Mouse (Mus musculus): ENCODE measurements around the gene Ak8.

The Ak8 gene

DNA sequence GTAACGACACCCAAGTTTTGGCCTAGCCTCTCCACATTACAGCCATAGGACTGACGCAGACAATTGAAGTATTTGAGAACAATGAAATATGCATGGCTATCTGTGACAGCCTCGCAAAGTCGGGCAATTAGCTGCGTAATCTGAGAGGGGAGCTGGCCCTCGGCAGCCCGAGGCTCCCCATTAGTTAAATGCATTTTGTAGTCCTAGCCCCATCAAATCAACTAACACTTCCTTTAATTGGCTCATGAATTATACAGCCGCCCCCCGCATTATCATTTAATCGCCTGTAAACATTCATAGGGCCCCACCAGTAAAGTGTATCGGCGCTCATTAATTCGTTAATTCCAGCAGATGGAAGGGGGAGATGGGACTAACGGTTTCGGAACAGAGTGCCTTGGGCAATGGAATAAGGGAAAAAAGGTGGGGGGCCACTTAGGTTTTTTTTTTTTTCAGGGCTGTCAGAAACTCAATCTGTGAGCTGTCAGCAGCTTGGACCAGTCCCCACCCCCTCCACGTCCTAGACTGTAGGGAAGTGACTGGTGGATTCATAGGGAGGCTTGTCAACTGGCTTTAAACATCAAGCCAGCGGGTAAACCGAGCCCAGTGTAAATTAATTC, 97.6 kb downstream of the Ak8 start:
- no peak for DNase-seq

DNA sequence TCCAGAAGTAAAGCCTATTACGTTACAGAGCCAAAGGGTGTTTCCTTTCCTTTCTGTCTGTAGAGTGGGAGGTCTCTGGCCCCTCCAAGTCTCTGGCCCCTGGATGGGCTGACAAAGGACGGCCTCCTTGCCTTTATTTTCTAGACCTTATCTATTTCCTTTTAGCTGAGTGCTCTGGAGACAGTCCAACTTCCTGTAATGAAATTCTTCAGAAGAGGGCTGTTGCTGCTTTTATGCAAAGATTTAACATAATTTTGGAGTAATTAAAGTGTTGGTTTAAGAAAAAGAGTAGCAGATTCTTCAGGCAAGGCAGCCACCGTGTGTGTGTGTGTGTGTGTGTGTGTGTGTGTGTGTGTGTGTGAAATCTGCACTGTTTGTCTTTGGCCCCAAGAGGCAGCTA, 98.4 kb downstream of the Ak8 start:
- DNase-seq = no peak

DNA sequence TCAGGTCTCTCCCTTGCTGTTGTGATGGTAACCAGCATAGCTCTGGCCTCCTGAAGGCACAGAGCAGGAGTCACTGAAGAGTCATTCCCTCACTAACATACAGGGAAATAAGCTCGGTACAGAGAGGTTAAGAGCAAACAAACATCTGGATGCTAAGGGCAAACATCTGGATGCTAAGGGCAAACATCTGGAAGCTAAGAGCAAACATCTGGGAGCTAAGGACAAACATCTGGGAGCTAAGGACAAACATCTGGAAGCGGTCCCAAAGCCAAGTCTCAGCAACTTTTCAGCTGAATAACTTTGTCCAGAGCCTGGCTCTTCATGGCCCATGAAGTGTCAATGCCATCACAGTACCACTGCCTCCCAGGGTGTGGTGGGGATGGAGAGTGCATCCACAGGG, 99.6 kb downstream of the Ak8 start:
- no peak for DNase-seq

DNA sequence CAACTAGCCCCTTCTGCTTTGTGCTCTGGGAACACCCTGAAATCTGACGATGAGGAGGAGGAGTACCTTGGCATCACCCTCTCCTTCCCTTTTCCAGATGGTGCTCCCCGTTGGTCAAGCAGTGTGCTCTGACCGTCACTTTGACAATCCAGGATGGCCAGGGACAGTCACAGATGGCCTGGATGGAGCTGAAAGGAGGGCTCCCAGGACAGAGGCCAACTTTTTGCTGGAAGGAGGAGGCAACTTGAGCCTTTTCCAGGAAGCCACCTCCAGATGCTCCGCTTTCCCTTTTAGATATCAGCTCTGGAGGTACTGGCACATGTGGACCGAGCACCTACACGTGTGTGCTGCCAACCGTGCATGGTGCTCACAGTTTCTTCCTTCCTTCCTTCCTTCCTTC, 103.4 kb downstream of the Ak8 start:
- DNase-seq = peak in 1 of 2 experiments; percentile 33

DNA sequence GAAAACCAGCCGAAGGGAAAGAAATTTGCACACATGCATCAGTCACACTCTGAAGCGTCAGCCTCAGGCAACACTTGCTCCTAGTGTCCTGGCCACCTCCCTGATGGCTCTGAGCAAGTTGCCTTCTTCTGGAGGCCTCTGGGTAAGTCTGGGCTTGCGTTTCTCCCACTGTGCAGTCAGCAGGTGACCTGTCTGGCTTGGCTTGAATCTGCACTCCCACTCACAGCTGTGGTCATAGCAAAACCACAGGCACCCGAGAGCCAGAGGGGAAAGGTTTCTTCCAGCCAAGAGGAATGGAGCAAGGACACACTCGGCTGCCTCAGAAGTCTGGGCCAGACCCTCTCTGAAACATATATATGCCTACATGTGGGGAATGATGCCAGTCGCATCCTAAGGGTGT, 108.9 kb downstream of the Ak8 start:
- DNase-seq = no peak

DNA sequence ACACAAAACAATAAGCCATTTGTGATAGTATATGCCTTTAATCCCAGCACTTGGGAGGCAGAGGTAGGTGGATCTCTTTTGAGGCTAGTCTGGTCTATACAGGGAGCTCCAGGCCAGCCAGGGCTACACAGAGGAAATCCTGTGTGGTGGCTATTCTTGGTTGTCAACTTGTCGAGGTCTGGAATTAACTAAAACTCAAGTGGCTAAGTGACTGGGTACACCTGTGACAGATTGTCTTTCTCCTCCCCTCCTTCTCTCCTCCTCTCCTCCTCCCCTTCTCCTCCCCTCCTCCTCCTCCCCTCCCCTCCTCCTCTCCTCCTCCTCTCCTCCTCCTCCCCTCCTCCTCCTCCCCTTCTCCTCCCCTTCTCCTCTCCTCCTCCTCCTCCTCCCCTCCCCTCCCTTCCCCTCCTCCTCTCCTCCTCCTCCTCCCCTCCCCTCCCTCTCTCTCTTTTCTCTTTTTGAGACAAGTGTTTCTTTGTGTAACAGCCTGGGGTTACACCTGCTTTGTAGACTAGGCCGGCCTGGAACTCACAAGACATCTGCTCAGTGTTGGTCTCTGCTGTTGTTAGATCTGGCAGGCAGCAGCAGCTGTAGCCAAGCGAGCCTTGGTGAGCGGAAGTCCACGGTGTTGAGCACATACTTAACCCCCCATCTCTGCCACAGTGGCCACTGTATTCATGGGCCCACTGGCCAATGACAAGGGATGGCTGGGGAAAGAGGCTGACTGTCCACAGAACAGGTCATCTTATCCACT, 110.5 kb downstream of the Ak8 start:
- no peak for DNase-seq

DNA sequence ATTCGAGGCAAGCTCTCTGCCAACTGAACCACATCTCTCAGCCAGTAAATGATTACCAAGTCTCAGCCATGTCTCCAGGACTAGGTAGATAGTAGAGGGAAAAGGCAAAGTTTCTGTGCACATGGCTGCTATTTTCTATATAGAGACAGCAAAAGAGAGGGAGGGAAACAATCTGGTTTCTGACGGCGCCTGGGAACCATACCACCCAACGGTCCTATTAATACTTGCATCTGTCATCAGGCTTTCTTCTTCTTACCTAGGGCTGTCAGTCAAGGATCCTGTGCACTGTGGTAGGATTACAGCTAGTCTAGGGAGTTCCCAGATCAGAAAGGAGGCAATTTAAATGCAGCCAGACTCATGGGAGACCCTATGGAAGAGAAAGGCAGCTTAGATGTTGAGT, 118.9 kb downstream of the Ak8 start:
- DNase-seq = no peak

DNA sequence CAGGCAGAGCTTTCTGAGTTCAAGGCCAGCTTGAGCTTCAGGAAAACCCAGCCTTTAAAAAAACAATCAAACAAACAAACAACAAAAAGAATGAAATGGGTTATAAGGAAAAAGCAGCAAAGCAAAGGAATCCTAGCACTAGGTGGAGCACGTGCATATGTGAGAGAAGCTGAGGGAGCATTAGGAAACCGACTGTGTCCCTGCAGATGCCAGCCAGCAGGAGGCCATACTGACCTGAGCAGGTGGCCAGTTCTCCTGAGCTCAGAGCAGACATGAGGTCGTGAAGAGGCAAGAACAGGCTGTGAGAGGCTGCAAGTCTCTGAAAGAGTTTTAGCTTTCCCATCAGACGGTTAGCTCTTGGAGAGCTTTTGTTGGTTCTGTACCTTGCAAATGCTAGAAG, 129.3 kb downstream of the Ak8 start:
- DNase-seq = peak; percentile 14 to 33

DNA sequence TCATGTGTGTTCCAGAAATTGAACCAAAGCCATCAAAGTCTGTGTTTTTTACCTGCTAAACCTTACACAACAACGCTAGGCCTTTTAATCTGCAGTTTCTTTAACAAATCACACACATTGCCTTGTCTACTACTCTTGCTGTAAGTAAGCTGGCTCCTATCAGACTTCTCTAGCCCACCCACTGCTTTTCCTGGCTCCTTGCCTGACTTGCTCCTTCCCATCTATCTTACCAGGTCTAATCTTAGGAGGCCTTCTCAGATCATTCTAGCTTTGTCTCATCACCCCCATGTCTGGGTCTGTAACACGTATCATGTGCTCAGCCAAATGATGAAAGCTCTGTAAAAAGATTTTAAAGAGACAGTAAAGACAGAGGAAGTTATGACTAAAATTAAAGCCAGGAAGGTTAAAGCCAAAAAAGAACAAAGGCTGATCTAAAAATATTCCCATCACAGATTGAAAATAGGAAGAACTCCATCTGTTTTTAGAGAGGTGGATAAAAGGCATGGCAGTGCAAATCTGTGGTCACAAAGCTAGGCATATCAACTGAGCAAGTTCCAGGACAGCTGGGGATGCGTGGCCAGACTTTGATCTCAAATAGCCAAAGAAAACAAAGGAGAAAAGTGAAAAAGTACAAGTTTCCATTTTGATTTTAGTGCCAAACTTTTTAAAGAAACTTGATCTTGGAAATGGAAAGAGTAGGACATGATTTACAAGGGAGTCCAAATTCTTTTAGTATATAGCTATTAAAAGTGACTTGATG, 136.4 kb downstream of the Ak8 start:
- DNase-seq = peak; percentile 52 to 70

DNA sequence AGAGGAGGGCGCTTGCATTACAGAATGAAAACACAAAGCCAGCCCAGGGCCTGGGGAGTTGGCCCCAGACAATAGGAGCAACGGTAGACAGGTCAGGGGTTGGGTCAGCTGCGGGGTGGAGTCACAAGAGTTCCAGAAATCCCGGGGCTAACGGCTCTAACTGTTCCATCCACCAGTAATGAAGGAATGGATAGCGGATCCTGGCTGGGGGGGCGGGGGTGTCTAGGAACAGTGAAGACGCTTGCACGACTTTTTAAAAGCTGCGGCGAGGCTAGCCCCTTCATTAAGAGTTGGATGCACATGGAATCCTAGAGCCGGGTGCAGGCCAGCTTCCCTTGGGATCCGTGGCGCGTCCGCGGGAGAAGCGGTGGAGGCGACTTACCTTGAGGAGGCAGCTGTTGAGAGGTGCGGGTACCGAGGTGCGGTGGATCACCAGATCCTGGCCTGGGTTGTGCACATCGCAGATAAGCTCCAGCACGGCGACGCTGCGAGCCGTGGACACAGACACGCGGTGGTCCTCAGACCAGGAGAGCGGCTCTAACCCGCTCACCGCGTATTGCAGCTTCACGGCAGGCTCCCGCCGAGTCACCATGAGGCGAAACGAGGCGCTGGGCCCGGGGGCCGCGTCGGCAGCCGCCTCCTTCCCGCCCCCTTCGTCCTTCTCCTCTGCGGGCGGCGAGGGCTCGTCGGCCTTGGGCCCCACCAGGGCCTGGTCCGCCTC, 139.7 kb downstream of the Ak8 start:
- DNase-seq = no peak

DNA sequence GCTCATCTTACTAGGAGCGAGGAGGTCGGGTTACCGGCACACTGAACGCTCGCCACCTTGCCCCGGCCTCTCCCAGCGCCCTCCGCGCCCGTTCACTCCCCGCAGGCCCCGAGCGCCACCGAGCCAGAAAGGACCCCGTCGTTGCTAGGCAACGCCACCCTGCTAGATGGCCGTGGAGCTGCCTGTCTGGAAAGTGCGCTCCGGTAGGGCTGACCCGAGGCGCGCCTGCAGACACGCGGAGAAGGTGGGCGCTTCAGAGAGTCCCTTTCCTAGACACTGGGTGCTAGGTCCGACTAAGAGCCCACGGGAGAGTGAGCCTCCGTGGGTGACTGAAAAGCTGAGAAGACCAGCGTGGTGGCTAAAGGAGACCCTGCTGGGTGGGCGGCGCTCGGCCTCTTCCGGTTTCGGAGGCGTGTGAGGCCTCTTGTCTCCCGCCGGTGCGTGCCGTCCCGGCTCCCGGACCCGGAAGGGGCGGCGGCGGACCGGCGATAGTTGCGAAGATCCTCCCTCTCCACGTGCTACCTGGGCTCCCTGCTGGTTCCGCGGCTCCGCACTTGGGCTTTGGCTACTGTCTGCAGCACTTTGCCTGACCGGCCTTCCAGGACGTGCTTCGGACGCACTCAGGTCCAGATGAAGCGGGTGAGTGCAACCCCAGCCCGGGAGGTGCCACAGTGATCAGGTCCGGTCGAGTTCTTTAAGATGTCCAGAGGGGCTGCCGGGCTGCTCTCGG, 140.4 kb downstream of the Ak8 start, which contains the start of the genes Gtf3c4 and Ddx31:
Gtf3c4 (minus strand) TSS at position 139 of the 730 bp plus-strand sequence.
Ddx31 (plus strand) TSS at position 185 of the 730 bp plus-strand sequence.
- peak; percentile 97 for DNase-seq

DNA sequence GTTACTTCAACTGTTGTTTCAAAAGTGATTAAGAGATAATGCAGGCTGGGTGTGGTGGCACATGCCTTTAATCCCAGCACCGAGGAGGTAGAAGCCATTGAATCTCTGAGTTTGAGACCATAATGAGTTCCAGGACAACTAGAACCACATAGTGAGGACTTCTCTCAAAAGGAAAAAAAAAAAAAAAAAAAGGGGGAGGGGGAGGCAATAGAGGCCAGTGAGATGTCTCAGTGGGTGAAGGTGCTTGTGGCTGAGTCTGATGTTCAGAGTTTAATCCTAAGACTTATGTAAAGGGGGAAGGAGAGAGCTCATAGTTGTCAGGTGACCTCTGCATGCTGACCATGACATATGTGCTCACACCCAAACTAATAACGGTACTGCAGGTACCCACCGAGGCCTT, 142.1 kb downstream of the Ak8 start:
- no peak for DNase-seq

DNA sequence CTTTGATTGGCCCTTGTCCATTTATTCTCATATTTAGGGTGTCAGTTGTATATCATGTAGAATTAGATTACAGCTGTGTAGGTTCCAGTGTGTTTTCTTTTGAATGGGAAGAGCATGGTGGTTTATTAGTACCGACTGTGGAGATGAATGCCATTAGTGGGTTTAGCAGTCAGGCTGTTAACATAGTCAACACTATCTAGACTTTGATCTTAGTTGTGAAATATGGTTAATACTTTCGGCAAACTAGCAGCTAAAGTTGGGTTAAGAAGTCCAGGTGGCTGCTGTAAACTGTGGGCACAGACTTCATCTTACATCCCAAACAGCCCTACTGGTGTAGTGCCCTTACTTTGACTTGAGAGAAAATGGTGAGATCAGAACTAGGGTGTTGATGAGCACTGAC, 148.9 kb downstream of the Ak8 start:
- DNase-seq = no peak

DNA sequence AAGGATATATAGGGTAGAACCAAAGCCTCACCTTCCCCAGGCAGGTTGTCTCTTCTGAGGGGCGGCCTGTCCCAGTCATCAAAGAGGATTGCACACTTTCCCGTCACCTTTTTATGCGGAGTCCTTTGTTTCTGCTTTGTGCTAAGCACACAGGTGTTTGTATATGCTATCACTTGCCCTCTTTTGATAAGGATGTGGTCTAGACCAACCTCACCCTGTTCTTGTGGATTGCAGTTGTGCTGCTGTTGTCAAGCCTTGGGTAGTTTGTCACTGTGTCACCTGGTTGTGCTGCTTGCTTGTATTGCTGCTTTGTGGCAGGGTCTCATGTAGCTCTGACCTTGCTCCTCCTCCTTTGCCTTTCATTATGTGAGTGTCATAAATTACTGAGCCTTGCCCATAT, 152.6 kb downstream of the Ak8 start:
- no peak for DNase-seq

DNA sequence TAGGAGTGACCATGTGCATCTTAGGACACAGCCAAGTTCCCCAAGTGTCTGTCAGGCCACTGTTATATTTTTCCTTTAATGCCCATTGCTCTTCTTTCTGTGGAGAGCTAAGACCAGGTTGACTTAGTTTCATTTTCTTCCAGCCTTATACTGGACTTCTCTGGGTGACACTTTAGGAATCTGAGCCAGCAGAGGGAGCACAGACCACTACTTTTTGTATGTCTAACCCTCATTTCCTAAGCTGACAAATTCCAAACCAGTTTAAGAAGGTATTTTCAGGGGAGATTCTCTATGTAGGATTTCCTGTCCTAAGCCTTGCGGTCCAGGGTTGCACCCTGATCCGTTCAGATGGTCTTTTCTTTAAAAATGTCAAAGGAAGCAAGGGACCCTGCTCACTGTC, 155.8 kb downstream of the Ak8 start:
- no peak for DNase-seq

DNA sequence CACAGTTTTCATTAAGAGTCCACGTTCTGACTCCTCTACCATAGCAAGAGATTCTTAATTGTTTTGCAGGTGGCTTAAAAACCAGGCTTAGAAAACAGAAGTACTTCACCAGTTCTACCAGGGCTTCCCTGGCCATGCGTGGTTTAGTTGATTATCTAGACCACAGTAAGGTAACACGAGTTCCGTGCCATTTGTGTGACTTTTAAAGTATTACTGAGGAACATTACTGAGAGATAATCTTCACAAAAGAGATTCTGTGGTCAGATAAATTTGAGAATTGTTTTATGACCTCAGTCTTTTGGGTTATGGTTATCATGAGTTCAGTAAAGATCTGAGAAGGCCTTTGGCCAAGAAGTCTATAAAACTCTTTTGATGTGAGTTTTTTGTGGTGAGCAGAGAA, 159.3 kb downstream of the Ak8 start:
- DNase-seq = no peak

DNA sequence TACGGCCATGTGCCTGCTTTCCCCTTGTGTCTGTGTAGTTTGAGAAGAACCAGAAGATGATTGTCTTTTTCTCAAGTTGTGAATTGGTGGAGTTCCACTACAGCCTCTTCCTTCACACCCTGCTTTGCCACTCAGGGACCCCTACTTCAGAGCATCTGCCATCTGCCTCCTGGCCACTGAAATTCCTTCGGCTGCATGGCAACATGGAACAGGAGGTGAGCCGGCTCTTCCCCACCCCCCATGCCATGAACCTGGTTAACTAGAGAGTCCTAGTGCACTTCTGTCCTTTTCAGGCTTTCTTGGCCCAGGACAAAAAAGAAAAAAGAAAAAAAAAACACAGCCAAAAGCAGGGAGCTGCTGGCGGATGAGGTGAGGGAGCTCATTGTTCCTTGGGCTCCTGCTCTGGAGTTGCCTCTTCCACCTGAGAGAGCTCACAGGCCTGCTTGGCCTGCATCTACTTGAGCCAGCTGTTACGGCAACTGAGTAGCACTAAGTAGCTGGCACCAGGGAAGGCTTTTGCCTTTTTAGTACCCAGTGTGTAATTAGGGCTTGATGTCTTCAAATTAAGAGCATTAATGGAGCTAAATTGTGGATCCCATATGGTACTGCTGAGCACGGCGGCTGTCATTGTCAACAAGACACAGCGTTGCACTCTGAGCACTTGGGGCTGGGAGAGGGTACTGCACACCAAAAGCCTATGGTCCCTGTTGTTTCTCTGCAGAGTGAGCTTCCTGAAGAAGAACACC, 160.9 kb downstream of the Ak8 start:
- no peak for DNase-seq
